Mouse (Mus musculus): ENCODE results near the gene Cops2.

Cops2 gene

DNA sequence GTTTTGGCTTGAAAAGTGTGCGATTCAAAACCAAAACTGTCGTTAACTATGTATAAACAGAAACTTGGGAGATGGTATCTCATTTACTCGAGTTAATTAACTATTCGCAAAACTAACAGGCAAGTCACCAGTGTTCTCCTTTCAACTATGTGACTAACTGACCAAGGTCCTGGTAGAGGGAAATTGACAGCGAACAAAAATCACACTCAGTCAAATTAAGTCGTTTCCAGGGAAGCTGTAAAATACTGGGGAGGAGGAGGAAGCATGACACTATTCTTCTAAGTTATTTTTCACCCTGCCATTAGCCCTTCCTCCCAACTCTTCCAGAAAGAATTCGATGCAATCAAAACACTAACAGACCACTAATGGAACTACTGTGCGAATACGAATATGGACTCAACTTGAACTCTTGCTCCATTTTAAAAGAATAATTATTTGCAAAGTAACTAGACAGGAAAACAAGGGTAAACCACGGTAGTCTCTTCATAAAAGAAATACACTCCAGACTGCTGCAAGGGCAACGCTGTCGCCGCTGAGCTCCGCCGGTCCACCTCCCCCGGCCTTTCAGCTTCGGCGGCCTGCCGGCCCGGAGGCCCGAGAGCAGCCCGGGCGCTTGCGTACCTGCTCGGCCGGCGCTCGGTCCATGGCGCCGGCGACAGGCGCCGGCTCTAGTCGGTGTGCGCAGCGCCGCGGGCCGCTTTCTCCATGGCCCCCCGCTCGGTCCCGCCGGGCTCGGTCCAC is 76.8 kb downstream of the Cops2 start:
- DNase-seq (ENCODE audit: low spot score): no peak

DNA sequence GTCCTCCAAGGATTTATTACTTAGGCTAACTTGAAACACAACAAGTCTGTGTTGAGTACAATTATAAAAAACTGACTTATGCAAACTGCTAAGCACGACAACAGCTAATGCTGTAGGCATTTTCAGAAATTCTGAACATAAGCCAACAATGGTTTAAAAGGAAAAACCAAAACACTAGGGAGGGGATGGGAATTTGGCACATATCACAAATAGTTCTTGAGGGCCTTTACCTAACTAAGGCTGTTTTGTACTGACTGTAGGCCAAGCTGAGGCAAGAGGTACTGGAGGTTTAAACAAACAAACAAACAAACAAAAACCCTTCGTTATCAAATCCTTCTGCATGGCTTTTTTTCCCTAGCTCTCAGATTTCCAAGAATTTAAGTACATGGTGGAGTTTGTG is 77.9 kb downstream of the Cops2 start:
- no peak for DNase-seq (ENCODE audit: low spot score)

Data from testis, postnatal 14 days (tissue).